Mouse (Mus musculus): ENCODE measurements around the gene Rxrg. TPM values are rescaled to one million over a fixed set of nuclear protein-coding genes. Genes with fewer than 3 reads are reported as not detected.

The Rxrg gene
- polyA plus RNA-seq, 1 experiment from 2014 or later: 3.3 TPM

DNA sequence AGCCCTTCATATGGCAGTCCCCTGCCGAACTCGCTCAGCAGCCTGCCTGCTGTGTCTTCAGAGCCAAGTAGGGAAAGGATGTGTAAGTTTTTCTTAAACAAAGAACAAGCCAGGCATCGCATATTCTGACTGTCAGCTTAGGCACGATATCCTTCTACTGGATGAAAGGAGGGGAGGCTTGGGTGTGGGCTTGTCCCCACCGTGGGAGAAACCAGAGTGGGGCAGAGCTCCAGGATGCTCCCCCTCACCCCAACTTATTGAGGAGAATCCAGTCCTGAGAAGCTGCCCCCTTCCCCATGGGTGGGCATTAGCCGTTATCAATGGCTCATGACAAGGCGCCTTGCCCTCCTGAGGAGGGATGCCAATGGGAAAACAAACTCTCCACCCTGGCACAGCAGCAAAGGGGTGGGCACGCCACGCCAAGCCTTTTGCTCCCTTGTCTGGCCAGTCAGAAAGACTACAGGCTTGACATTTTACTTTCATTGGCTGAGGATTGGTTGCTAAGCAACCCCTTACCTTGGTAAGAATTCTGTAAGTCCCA lies 10.1 kb downstream of the Rxrg start:
- peak; percentile 73; the same call in 1 of the 2 replicates for ATAC-seq (ENCODE audit: low FRiP score, low read depth)
- 10% methylated on average over 9 of the region's 9 CpGs for whole genome bisulfite sequencing
- Histone ChIP-seq H3K4me2 (replicated peaks) (peak overlapping the region; percentile 43), H3K27me3 (peaks cover 36% of the 10 kb centered on the region), H3K9me3 (no peaks in the 10 kb centered on the region), H3K4me3 (0 out of 2 replicates have a peak overlapping the region, but pooled peaks have one; percentile 15), H3K4me1 (peaks cover 9% of the 10 kb centered on the region), H3K9ac (replicated peaks) (0 out of 2 replicates have a peak overlapping the region, but pooled peaks have one; percentile 28), H3K27ac (replicated peaks) (no peak overlapping the region), H3K36me3 (no peaks in the 10 kb centered on the region)

GRCm38 (mm10) chr1:167617131-167617530 lies 18.9 kb downstream of the Rxrg start:
- no peaks in the 10 kb centered on the region for H3K36me3 ChIP-seq
- no peak for ATAC-seq (ENCODE audit: low FRiP score, low read depth)
- no peak overlapping the region for H3K9ac ChIP-seq (replicated peaks)
- no peak overlapping the region for H3K4me3 ChIP-seq
- H3K27me3 ChIP-seq: no peaks in the 10 kb centered on the region; the same call in 1 of the 2 replicates
- WGBS: 84% methylated on average over 14 of the region's 14 CpGs
- H3K4me2 ChIP-seq (replicated peaks): no peak overlapping the region
- no peaks in the 10 kb centered on the region for H3K4me1 ChIP-seq
- no peak overlapping the region for H3K27ac ChIP-seq (replicated peaks)
- no peaks in the 10 kb centered on the region for H3K9me3 ChIP-seq

DNA sequence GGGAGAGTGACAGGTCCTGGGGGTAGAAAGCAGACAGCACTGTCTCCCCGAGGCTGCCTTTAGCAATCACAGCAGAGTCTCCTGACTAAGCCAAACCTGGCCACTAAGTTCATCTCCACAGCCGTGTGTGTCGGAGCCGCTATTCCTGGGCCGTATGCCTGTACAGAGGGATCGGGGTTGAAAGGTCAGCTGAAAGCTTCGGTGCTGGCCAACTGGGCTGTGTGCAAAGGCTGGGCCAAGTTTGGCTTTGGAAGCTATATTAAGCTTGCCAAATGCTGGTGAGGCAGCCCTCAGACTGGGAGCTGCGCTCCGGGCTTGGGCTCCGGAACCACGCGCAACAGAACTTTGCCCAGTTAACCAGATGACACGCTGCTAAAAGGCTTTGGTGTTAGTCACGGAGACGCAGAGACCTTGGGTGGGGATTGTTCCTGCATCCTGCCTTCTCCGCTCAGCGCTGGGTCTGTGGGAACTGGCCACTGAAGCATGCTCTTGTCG lies 19.9 kb downstream of the Rxrg start:
- no peak for ATAC-seq (ENCODE audit: low FRiP score, low read depth)
- Histone ChIP-seq H3K27me3 (no peaks in the 10 kb centered on the region), H3K9me3 (no peaks in the 10 kb centered on the region), H3K4me1 (no peaks in the 10 kb centered on the region), H3K9ac (replicated peaks) (no peak overlapping the region), H3K4me3 (no peak overlapping the region), H3K27ac (replicated peaks) (no peak overlapping the region), H3K4me2 (replicated peaks) (no peak overlapping the region), H3K36me3 (no peaks in the 10 kb centered on the region)
- 79% methylated on average over 18 of the region's 18 CpGs for WGBS

DNA sequence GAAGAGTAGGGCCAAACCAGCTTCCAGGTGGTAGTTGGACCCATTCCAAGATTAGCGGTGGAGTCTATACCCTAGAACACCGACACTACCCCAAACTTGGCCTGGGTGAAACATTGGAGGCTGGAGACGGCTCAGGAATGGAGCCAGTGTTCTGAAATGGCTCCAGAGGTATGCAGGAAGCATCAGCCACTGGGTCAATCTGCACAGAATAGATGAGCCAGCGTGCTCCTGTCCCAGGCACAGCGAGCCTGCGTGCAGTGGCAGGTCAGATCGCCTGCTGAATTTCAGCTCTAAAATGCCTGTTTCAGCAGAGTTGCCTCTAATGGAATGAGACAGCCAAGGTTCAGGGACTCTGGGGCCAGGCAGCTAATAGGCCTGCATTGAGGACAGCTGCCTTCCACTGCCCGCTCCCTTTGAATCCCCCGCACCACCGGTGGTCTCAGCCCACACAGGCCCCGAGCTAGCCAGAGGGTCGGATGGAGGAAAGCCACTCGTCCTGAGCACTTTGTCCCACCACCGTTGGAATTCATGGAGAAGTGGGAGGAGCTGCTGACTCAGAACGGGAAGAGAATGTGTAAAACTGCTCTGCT lies 22.1 kb downstream of the Rxrg start:
- Histone ChIP-seq H3K4me1 (no peaks in the 10 kb centered on the region), H3K27me3 (no peaks in the 10 kb centered on the region), H3K9ac (replicated peaks) (no peak overlapping the region), H3K4me3 (no peak overlapping the region), H3K36me3 (no peaks in the 10 kb centered on the region), H3K4me2 (replicated peaks) (no peak overlapping the region), H3K27ac (replicated peaks) (no peak overlapping the region), H3K9me3 (no peaks in the 10 kb centered on the region)
- WGBS: 73% methylated on average over 15 of the region's 15 CpGs
- no peak for ATAC-seq (ENCODE audit: low FRiP score, low read depth)

DNA sequence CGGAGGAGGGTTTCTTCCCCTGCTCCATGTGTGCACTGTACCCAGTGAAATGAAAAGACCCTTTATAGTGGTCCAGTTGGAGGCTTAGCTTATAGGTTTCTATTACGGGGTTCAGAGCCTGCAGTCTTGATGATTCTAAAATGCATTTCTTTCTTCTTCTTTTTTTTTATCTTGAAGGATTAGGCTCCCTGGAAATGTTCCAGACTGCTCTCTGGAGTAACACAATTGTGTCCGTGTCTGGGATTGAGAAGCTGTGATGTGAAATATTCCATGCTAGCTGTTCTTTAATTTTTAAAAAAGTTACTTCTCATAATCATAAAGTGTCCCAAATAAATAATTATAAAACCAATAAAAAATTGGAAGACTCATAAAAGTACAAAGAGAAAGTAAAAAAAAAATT lies 26.9 kb downstream of the Rxrg start:
- H3K4me3 ChIP-seq: no peak overlapping the region
- H3K4me1 ChIP-seq: no peaks in the 10 kb centered on the region
- 79% methylated on average over 3 of the region's 3 CpGs for WGBS
- no peaks in the 10 kb centered on the region for H3K27me3 ChIP-seq
- H3K4me2 ChIP-seq (replicated peaks): no peak overlapping the region
- no peaks in the 10 kb centered on the region for H3K9me3 ChIP-seq
- no peak overlapping the region for H3K27ac ChIP-seq (replicated peaks)
- no peak overlapping the region for H3K9ac ChIP-seq (replicated peaks)
- H3K36me3 ChIP-seq: no peaks in the 10 kb centered on the region
- no peak for ATAC-seq (ENCODE audit: low FRiP score, low read depth)

DNA sequence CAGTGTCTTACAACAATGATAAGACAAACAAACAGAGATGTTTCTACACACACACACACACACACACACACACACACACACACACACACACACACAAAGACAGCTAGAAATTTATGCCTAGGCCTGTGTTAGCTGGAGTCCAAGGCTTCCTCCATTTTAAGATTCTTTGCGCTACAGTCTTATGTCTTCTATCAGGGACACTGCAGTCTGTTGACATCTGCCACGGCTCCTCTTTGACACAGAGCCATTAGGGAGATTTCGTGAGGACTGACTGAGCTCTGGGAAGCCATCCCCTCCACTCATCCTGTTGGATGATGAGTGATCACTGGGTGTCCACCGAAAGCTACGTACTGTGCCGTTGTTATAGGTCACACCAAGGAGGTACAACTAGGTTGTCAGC lies 33.6 kb downstream of the Rxrg start:
- no peak for ATAC-seq (ENCODE audit: low FRiP score, low read depth)
- Histone ChIP-seq H3K4me3 (no peak overlapping the region), H3K27me3 (peaks cover 4% of the 10 kb centered on the region), H3K9ac (replicated peaks) (no peak overlapping the region), H3K4me1 (no peaks in the 10 kb centered on the region), H3K4me2 (replicated peaks) (no peak overlapping the region), H3K36me3 (no peaks in the 10 kb centered on the region), H3K9me3 (0 out of 2 replicates have a peak, but pooled peaks cover 2% of the 10 kb centered on the region), H3K27ac (replicated peaks) (no peak overlapping the region)
- WGBS: 91% methylated on average over 6 of the region's 6 CpGs

DNA sequence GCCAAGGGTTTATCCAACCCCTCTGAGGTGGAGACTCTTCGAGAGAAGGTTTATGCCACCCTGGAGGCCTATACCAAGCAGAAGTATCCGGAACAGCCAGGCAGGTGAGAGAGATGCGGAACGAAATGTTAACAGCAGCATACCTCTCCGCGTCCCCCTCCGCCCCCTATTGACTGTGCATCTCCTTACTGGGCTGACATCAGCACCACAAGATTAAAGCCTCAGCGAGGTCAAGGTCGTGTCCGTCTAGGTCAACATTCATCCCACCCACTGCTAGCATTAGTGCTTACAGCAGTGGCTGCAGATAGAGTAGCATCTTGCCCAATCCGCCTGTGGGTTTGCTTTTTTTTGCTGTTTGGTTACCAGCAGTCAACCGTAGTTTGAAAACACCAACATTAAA lies 37.5 kb downstream of the Rxrg start:
- ATAC-seq (ENCODE audit: low FRiP score, low read depth): no peak
- peaks cover 19% of the 10 kb centered on the region for H3K27me3 ChIP-seq
- H3K4me3 ChIP-seq: no peak overlapping the region
- H3K4me1 ChIP-seq: no peaks in the 10 kb centered on the region
- no peaks in the 10 kb centered on the region for H3K36me3 ChIP-seq
- no peak overlapping the region for H3K27ac ChIP-seq (replicated peaks)
- WGBS: 47% methylated on average over 12 of the region's 12 CpGs
- 0 out of 2 replicates have a peak, but pooled peaks cover 2% of the 10 kb centered on the region for H3K9me3 ChIP-seq
- H3K4me2 ChIP-seq (replicated peaks): no peak overlapping the region
- no peak overlapping the region for H3K9ac ChIP-seq (replicated peaks)

DNA sequence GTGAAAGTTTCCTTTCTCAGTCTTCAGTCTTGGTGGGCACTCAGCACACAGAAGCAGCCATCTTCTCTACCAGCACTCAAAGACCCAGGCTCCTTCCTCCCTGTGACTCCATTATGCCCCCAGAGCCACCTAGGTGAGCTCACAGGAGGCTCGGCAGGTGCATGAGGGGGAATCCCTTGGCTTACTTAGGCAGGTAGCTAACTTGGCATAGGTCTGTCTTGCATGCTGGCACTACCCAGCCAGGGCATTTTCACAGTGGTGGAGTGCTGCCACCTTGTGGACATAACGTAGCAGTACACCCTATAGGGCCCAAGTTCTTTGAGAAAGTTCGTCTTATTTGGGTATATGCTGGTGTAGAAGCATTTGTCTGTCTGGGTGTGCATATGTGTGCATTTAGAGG lies 38.8 kb downstream of the Rxrg start:
- no peak overlapping the region for H3K4me3 ChIP-seq
- H3K9me3 ChIP-seq: 0 out of 2 replicates have a peak, but pooled peaks cover 2% of the 10 kb centered on the region
- no peaks in the 10 kb centered on the region for H3K36me3 ChIP-seq
- no peak overlapping the region for H3K9ac ChIP-seq (replicated peaks)
- H3K27me3 ChIP-seq: peaks cover 19% of the 10 kb centered on the region
- no peak overlapping the region for H3K4me2 ChIP-seq (replicated peaks)
- no peak overlapping the region for H3K27ac ChIP-seq (replicated peaks)
- H3K4me1 ChIP-seq: no peaks in the 10 kb centered on the region
- WGBS: 13% methylated on average over 3 of the region's 3 CpGs
- no peak for ATAC-seq (ENCODE audit: low FRiP score, low read depth)

DNA sequence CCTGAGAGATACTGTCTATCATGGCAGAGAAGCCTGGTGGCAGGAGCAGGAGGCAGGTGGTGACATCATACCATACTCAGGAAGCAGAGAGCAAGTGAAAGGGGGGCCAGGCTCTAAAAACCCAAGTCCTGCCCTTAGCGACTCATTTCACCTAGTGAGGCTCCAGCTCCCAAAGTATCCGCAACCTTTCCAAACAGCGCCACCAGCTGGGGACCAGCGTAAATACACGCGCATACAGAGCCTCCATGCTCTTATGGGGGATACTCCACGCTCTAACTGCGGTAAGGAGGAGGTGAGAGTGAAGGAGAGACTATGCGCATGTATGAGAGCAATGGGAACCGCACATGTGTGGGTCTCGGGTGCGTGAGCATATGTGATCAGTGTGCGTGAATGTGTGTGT lies 39.9 kb downstream of the Rxrg start:
- Histone ChIP-seq H3K36me3 (no peaks in the 10 kb centered on the region), H3K4me1 (no peaks in the 10 kb centered on the region), H3K9me3 (no peaks in the 10 kb centered on the region), H3K27me3 (peaks cover 21% of the 10 kb centered on the region), H3K27ac (replicated peaks) (no peak overlapping the region), H3K4me2 (replicated peaks) (no peak overlapping the region), H3K9ac (replicated peaks) (no peak overlapping the region), H3K4me3 (no peak overlapping the region)
- 25% methylated on average over 13 of the region's 13 CpGs for WGBS
- 0 out of 2 replicates have a peak, but pooled peaks have one; percentile 41 for ATAC-seq (ENCODE audit: low FRiP score, low read depth)

- H3K4me2 ChIP-seq (replicated peaks): no peak overlapping the region
- H3K9ac ChIP-seq (replicated peaks): no peak overlapping the region
- no peaks in the 10 kb centered on the region for H3K36me3 ChIP-seq
- no peak overlapping the region for H3K4me3 ChIP-seq
- H3K27me3 ChIP-seq: peaks cover 29% of the 10 kb centered on the region
- 84% methylated on average over 9 of the region's 9 CpGs for WGBS
- H3K9me3 ChIP-seq: no peaks in the 10 kb centered on the region
- ATAC-seq (ENCODE audit: low FRiP score, low read depth): no peak
- no peaks in the 10 kb centered on the region for H3K4me1 ChIP-seq
- H3K27ac ChIP-seq (replicated peaks): no peak overlapping the region
Observed at GRCm38 (mm10) chr1:167638901-167639300, 40.7 kb downstream of the Rxrg start.

GRCm38 (mm10) chr1:167644866-167645537 lies 46.8 kb downstream of the Rxrg start:
- Histone ChIP-seq H3K27ac (replicated peaks) (no peak overlapping the region), H3K4me1 (no peaks in the 10 kb centered on the region), H3K27me3 (peaks cover 21% of the 10 kb centered on the region), H3K4me3 (no peak overlapping the region), H3K9ac (replicated peaks) (no peak overlapping the region), H3K9me3 (no peaks in the 10 kb centered on the region), H3K4me2 (replicated peaks) (no peak overlapping the region), H3K36me3 (no peaks in the 10 kb centered on the region)
- 19% methylated on average over 16 of the region's 16 CpGs for whole genome bisulfite sequencing
- peak; percentile 71 for ATAC-seq (ENCODE audit: low FRiP score, low read depth)

DNA sequence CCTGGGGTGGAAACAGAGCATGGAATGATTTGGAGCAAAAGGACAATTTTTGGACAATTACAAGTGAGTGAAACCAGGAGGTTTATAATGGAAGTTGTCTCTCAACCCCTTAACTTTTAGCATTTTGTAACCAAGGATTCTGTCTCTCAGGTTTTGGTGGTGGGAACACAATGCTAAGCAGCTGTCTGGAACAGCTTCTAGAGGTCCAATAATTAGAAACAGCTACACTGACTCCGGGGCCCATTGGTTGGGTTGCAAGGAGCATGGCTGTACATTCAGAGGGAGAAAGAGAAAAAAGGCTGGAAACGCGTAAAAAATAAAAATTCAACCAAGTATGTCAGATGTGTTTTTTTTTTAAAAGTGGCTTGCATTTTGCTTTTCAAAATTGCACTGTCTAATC lies 50.5 kb downstream of the Rxrg start:
- 82% methylated on average over 3 of the region's 3 CpGs for WGBS
- no peak for ATAC-seq (ENCODE audit: low FRiP score, low read depth)
- H3K4me2 ChIP-seq (replicated peaks): no peak overlapping the region

More for the DNA sequence above, 50.5 kb downstream of the Rxrg start:
- no peaks in the 10 kb centered on the region for H3K4me1 ChIP-seq
- no peak overlapping the region for H3K27ac ChIP-seq (replicated peaks)
- H3K9ac ChIP-seq (replicated peaks): no peak overlapping the region
- peaks cover 13% of the 10 kb centered on the region for H3K27me3 ChIP-seq
- H3K4me3 ChIP-seq: no peak overlapping the region
- no peaks in the 10 kb centered on the region for H3K36me3 ChIP-seq
- H3K9me3 ChIP-seq: no peaks in the 10 kb centered on the region

All from midbrain, embryonic 12.5 days (tissue).